Mouse (Mus musculus) heart, postnatal 0 days (tissue): ENCODE measurements at regions not wholly inside any gene's neighbourhood (a gene's known extent, or its start where the extent isn't known, plus 50 kb on each side); places are given as distances from the start of the nearest gene placed in this dataset.

Experiments used
- ATAC-seq: fragments of 200-750 bp; cut with Nextera tagmentation; 2 replicates; pipeline ENCODE4 v1.8.0; 2017; ENCODE audit warnings: low read depth, moderate number of reproducible peaks, moderate library complexity; ENCODE audit not compliant: insufficient read depth
- DNase-seq: peaks from one replicate; pipeline ENCODE4 v3.0.0-alpha.2; 2016; ENCODE audit warnings: low spot score
- H3K27ac ChIP-seq: fragments of 300-500 bp; sonication (generic); 2 replicates; pipeline ENCODE4 v1.5.1; 2014; ENCODE audit warnings: low read depth, mild to moderate bottlenecking
- H3K27me3 ChIP-seq: fragments of 300-500 bp; sonication (generic); 2 replicates; pipeline ENCODE4 v1.6.1; 2014; ENCODE audit warnings: low read length, mixed read lengths; ENCODE audit not compliant: control insufficient read depth, insufficient read depth
- H3K36me3 ChIP-seq: fragments of 300-500 bp; sonication (generic); replicated peaks from 2 replicates; pipeline ENCODE4 v1.6.1; 2014; ENCODE audit warnings: low read length, mixed read lengths; ENCODE audit not compliant: control insufficient read depth, insufficient read depth
- H3K4me1 ChIP-seq: fragments of 300-500 bp; sonication (generic); 2 replicates; pipeline ENCODE4 v1.6.1; 2014; ENCODE audit warnings: antibody characterized with exemption; ENCODE audit not compliant: control insufficient read depth, insufficient read depth
- H3K4me2 ChIP-seq: fragments of 300-500 bp; sonication (generic); 2 replicates; pipeline ENCODE4 v1.6.1; 2014; ENCODE audit warnings: low read depth, mild to moderate bottlenecking, low read length, moderate library complexity
- H3K4me3 ChIP-seq: fragments of 300-500 bp; sonication (generic); 2 replicates; pipeline ENCODE4 v1.5.1; 2014; ENCODE audit warnings: low read depth, low read length
- H3K9ac ChIP-seq: fragments of 300-500 bp; sonication (generic); replicated peaks from 2 replicates; pipeline ENCODE4 v1.6.1; 2014; ENCODE audit warnings: low read depth, low read length, mixed read lengths
- H3K9me3 ChIP-seq: fragments of 300-500 bp; sonication (generic); replicated peaks from 2 replicates; pipeline ENCODE4 v1.6.1; 2016; ENCODE audit warnings: low read length; ENCODE audit not compliant: control insufficient read depth
- CTCF ChIP-seq: IDR thresholded peaks from 2 replicates; pipeline ENCODE4 v1.5.1; 2016; ENCODE audit warnings: antibody characterized with exemption, control low read depth, low read depth
- EP300 ChIP-seq: IDR thresholded peaks from 2 replicates; pipeline ENCODE4 v1.6.1; 2016; ENCODE audit warnings: antibody characterized with exemption, low read depth
- WGBS: fragments of 180-500 bp; shearing (Covaris S2); extraction: QIAGEN DNeasy Blood & Tissue Kit; methylation state at CpG from one replicate; pipeline ENCODE4 v1.1.7; 2014; 5-methylcytosine and 5-hydroxymethylcytosine counted together

DNA sequence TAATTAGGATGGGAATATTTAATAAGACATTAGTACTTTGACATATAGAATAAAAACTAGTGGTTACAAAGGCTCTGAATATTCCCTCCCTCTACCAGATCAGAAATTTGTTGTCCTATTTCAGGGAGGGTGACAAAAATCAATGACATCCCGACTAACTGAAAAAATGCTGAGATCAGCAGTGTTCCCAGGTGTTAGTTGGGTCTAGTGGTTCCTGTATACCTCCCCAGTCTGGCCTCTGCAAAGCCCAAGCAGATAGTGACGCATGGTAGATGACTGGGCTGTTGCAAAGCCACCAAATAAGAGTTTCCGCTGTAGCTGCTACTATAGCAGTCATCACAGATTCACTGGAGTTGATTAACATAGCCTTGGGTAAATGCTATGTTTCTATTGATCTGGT, 59.9 kb upstream of the Gm4791 start:
- no peak for TF ChIP-seq CTCF
- no peak for TF ChIP-seq EP300
- WGBS: 81% methylated on average over 3 of the region's 3 CpGs

DNA sequence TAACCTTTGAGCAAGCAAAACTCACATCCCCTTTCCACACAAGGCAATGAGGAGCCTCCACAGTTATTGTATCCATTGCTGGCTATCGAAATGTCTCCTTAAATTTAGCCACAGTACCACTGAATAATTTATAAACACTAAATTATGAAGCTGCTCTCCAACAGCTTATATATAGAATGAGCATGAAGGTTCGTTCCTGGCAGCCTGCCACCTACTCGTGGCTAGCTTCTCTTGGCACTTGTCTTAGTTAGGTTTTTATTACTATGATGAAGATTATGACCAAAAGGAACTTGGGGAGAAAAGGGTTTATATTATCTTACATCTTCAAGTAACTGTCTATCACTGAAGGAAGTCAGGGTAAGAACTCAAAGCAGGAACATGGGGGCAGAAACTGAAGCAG, 72.9 kb upstream of the Gm4791 start:
- Histone ChIP-seq H3K27me3 (no peaks in the 10 kb centered on the region), H3K36me3 (no peaks in the 10 kb centered on the region), H3K27ac (no peak overlapping the region), H3K4me3 (no peak overlapping the region), H3K4me2 (no peak overlapping the region), H3K4me1 (no peaks in the 10 kb centered on the region), H3K9me3 (no peaks in the 10 kb centered on the region), H3K9ac (no peak overlapping the region)
- TF ChIP-seq EP300 (no peak), CTCF (no peak)
- WGBS: 40% methylated on average over 3 of the region's 3 CpGs
- ATAC-seq (no peak), DNase-seq (no peak)

More for the DNA sequence above, 59.9 kb upstream of the Gm4791 start:
- H3K9me3 ChIP-seq: 0 out of 2 replicates have a peak, but pooled peaks cover 3% of the 10 kb centered on the region
- H3K27me3 ChIP-seq: no peaks in the 10 kb centered on the region
- ATAC-seq (no peak), DNase-seq (no peak)
- H3K4me2 ChIP-seq: no peak overlapping the region
- H3K36me3 ChIP-seq: no peaks in the 10 kb centered on the region
- H3K4me1 ChIP-seq: no peaks in the 10 kb centered on the region
- no peak overlapping the region for H3K27ac ChIP-seq
- no peak overlapping the region for H3K4me3 ChIP-seq
- no peak overlapping the region for H3K9ac ChIP-seq

DNA sequence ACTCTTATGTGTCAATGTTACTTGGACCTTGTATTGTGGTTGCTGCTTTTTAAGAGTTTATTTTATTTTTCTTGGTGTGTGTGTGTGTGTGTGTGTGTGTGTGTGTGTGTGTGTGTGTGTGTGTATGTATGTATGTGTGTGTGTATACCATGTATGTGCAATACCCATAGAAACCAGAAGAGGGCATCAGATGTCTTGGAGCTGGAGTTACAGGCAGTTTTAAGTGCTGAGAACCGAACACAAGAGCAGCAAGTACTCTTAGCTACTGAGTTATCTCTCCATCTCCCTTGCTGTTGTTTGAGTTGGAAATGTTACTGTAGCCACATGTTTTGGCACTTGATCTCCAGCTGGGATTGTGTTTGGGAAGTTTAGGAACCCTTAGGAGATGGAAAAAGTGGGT, 78.5 kb upstream of the Gm4791 start:
- H3K27me3 ChIP-seq: no peaks in the 10 kb centered on the region
- no peak for DNase-seq
- no peak overlapping the region for H3K4me2 ChIP-seq
- no peak overlapping the region for H3K27ac ChIP-seq
- no peak overlapping the region for H3K4me3 ChIP-seq
- H3K9me3 ChIP-seq: no peaks in the 10 kb centered on the region
- H3K9ac ChIP-seq: no peak overlapping the region
- ATAC-seq: no peak
- TF ChIP-seq EP300: no peak
- TF ChIP-seq CTCF: no peak
- no peaks in the 10 kb centered on the region for H3K36me3 ChIP-seq
- no peaks in the 10 kb centered on the region for H3K4me1 ChIP-seq
- WGBS: 89% methylated on average over 1 of the region's 1 CpGs

DNA sequence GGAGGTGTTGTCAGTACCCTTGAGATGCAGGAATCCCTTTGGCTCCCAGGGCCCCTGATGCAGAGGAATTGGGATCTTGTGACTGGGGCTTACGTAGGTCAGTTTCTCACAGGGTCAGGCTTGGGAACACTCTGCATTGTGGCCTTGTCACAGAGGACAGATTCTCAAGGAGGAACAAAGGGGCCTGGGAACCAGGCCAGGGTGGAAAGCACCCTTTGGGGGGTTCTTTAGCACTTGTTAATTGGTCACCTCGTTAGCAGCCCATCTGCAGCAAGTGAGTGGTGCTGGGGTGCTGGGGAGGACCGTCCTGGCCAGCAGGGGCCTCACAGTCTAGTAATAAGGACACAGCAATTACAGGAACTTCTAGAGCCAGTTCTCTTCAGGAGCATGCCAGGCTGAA, 85.3 kb upstream of the Gm4791 start:
- TF ChIP-seq CTCF (no peak), EP300 (0 out of 2 replicates have a peak, but pooled peaks have one; percentile 34)
- WGBS: 22% methylated on average over 3 of the region's 3 CpGs
- peak; percentile 76 for ATAC-seq

DNA sequence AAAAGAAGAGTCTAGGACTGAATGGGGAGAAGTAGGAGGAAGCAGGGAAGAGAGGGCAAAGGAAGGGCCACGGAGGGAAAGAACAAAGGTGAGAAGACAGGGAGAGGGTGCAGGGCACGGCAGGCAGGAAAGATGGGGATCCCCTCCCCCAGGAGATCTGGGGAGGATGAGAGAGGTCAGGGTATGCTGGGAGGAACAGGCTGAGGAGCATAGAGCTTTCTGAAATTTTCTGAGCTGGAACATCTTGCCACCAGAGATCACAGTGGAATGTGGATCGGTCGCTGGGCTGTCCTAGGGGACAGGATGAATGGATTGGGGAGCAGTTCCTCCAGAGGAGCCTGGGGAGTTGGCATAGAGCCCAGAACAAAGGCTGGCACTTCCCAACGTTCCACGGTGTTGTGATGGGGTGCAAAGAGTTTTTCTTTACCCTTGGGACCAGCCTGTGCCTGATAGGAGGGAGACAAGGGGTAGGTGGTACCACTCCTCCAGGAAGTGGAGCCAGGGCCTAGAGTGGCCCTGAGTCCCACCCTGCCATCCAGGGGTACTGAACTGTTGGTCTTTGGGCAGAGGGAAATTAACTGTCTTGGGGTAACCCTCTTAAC, 89.0 kb upstream of the Gm4791 start:
- peaks cover 13% of the 10 kb centered on the region; the same call in 1 of the 2 replicates for H3K4me1 ChIP-seq
- H3K27ac ChIP-seq: no peak overlapping the region
- no peaks in the 10 kb centered on the region for H3K27me3 ChIP-seq
- TF ChIP-seq EP300 (no peak), CTCF (no peak)
- DNase-seq (no peak), ATAC-seq (peak; percentile 28; the same call in 1 of the 2 replicates)
- H3K9me3 ChIP-seq: no peaks in the 10 kb centered on the region
- 15% methylated on average over 6 of the region's 6 CpGs for WGBS
- H3K36me3 ChIP-seq: no peaks in the 10 kb centered on the region
- no peak overlapping the region for H3K4me3 ChIP-seq
- no peak overlapping the region for H3K9ac ChIP-seq
- no peak overlapping the region for H3K4me2 ChIP-seq

More for the DNA sequence above, 85.3 kb upstream of the Gm4791 start:
- Histone ChIP-seq H3K9ac (no peak overlapping the region), H3K9me3 (no peaks in the 10 kb centered on the region), H3K4me1 (peaks cover 13% of the 10 kb centered on the region; the same call in 1 of the 2 replicates), H3K4me2 (no peak overlapping the region), H3K4me3 (no peak overlapping the region), H3K36me3 (no peaks in the 10 kb centered on the region), H3K27ac (no peak overlapping the region), H3K27me3 (no peaks in the 10 kb centered on the region)
- peak; percentile 24 for DNase-seq

DNA sequence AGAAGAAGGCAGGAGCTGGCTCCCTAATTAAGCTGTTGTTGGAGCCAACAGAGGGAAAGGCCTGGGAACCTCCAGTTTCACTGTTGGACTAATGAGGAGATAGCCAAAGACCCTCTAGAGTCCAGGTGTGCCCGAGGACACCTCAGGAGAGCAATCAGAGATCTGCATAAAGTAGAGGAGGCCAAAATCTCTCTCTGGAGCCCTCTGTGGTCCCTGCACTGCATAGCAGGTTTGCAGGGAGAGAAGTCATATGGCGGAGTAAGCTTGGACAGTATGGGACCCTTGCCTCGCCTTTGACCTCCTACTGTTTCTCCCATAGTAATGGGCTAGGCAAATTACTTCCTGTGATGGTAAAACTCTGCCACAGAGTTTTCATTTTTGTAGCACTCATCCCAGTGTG, 93.5 kb upstream of the Gm4791 start:
- H3K4me1 ChIP-seq: peaks cover 21% of the 10 kb centered on the region
- 79% methylated on average over 3 of the region's 3 CpGs for WGBS
- no peak overlapping the region for H3K27ac ChIP-seq
- H3K9me3 ChIP-seq: no peaks in the 10 kb centered on the region
- DNase-seq: no peak
- TF ChIP-seq EP300 (no peak), CTCF (no peak)
- H3K4me3 ChIP-seq: no peak overlapping the region
- H3K36me3 ChIP-seq: no peaks in the 10 kb centered on the region
- ATAC-seq: no peak
- no peak overlapping the region for H3K4me2 ChIP-seq
- no peak overlapping the region for H3K9ac ChIP-seq
- no peaks in the 10 kb centered on the region for H3K27me3 ChIP-seq
